Mouse (Mus musculus) erythroblast, embryonic 14.5 days (primary cell): ENCODE data around the gene Rsl1d1. TPM values are rescaled to one million over a fixed set of nuclear protein-coding genes. Genes with fewer than 3 reads are reported as not detected.

Experiments
- H3K27me3 ChIP-seq: 2 replicates; pipeline ENCODE4 v1.6.1; 2012; ENCODE audit warnings: inconsistent platforms; ENCODE audit not compliant: control insufficient read depth
- H3K36me3 ChIP-seq: 2 replicates; pipeline ENCODE4 v1.6.1; 2012; ENCODE audit warnings: mild to moderate bottlenecking, inconsistent platforms; ENCODE audit not compliant: control insufficient read depth
- H3K4me1 ChIP-seq: 2 replicates; pipeline ENCODE4 v1.6.1; 2012; ENCODE audit warnings: inconsistent platforms; ENCODE audit not compliant: control insufficient read depth
- H3K4me3 ChIP-seq: replicated peaks from 2 replicates; pipeline ENCODE3; 2012; ENCODE audit warnings: moderate library complexity, mild to moderate bottlenecking, inconsistent platforms
- H3K9me3 ChIP-seq: 2 replicates; pipeline ENCODE4 v1.6.1; 2012; ENCODE audit warnings: low read length, inconsistent platforms, mixed read lengths; ENCODE audit not compliant: control insufficient read depth
- GATA1 ChIP-seq: IDR thresholded peaks from 2 replicates; pipeline ENCODE4 v1.6.1; 2012; ENCODE audit warnings: low read length, inconsistent platforms, mixed read lengths
- TAL1 ChIP-seq: IDR thresholded peaks from 3 replicates; pipeline ENCODE4 v1.6.1; 2012; ENCODE audit warnings: low read length, inconsistent platforms, mixed read lengths
- polyA plus RNA-seq: library from polyadenylated mRNA; stranded (reverse); fragments of >175 nt; gene quantifications from 2 replicates; pipeline ENCODE4 v1.2.3, GENCODE M21; 2012

The Rsl1d1 gene
- 0.68 and 0.77 TPM in 2 replicates for polyA plus RNA-seq

GRCm38 (mm10) chr16:11202571-11203554 lies at the start of gene Rsl1d1:
TSS of gene Rsl1d1 (minus strand) at chr16:11203331.
- Histone ChIP-seq H3K27me3 (no peaks in the 10 kb centered on the region), H3K9me3 (no peaks in the 10 kb centered on the region), H3K4me3 (peak within 1 kb of the TSS; percentile 73), H3K4me1 (peaks cover 59% of the 10 kb centered on the region), H3K36me3 (peaks cover 69% of the 10 kb centered on the region)
- no peak for TF ChIP-seq TAL1
- no peak for TF ChIP-seq GATA1

GRCm38 (mm10) chr16:11247791-11248190 lies 44.7 kb upstream of the Rsl1d1 start:
- Histone ChIP-seq H3K9me3 (no peaks in the 10 kb centered on the region), H3K27me3 (no peaks in the 10 kb centered on the region), H3K4me1 (peaks cover 28% of the 10 kb centered on the region), H3K36me3 (peaks cover 37% of the 10 kb centered on the region), H3K4me3 (no peak overlapping the region)
- TF ChIP-seq GATA1 (no peak), TAL1 (no peak)

- Histone ChIP-seq H3K4me1 (peaks cover 14% of the 10 kb centered on the region), H3K9me3 (no peaks in the 10 kb centered on the region), H3K27me3 (no peaks in the 10 kb centered on the region), H3K36me3 (peaks cover 35% of the 10 kb centered on the region), H3K4me3 (no peak overlapping the region)
- no peak for TF ChIP-seq TAL1
- TF ChIP-seq GATA1: no peak
Measured at GRCm38 (mm10) chr16:11245767-11246166, 42.6 kb upstream of the Rsl1d1 start.

GRCm38 (mm10) chr16:11242401-11242800 lies 39.3 kb upstream of the Rsl1d1 start:
- peaks cover 38% of the 10 kb centered on the region for H3K36me3 ChIP-seq
- no peaks in the 10 kb centered on the region for H3K27me3 ChIP-seq
- no peaks in the 10 kb centered on the region for H3K9me3 ChIP-seq
- peaks cover 3% of the 10 kb centered on the region for H3K4me1 ChIP-seq
- TF ChIP-seq GATA1 (no peak), TAL1 (no peak)
- H3K4me3 ChIP-seq: no peak overlapping the region

- TF ChIP-seq GATA1 (no peak), TAL1 (no peak)
- Histone ChIP-seq H3K4me1 (no peaks in the 10 kb centered on the region), H3K36me3 (peaks cover 100% of the 10 kb centered on the region), H3K4me3 (no peak overlapping the region), H3K9me3 (no peaks in the 10 kb centered on the region), H3K27me3 (no peaks in the 10 kb centered on the region)
Measured at GRCm38 (mm10) chr16:11217801-11218200, 14.7 kb upstream of the Rsl1d1 start.

- no peak for TF ChIP-seq TAL1
- no peak for TF ChIP-seq GATA1
- Histone ChIP-seq H3K36me3 (peaks cover 68% of the 10 kb centered on the region), H3K4me3 (peak overlapping the region; percentile 73), H3K9me3 (no peaks in the 10 kb centered on the region), H3K4me1 (peaks cover 50% of the 10 kb centered on the region), H3K27me3 (no peaks in the 10 kb centered on the region)
Measured at GRCm38 (mm10) chr16:11203600-11204390, 664 bp upstream of the Rsl1d1 start.

GRCm38 (mm10) chr16:11201740-11202394 lies 1.3 kb downstream of the Rsl1d1 start:
- Histone ChIP-seq H3K4me3 (peak overlapping the region; percentile 73), H3K9me3 (no peaks in the 10 kb centered on the region), H3K4me1 (peaks cover 56% of the 10 kb centered on the region), H3K27me3 (no peaks in the 10 kb centered on the region), H3K36me3 (peaks cover 70% of the 10 kb centered on the region)
- TF ChIP-seq GATA1 (no peak), TAL1 (no peak)

- H3K9me3 ChIP-seq: no peaks in the 10 kb centered on the region
- H3K4me3 ChIP-seq: no peak overlapping the region
- H3K36me3 ChIP-seq: peaks cover 74% of the 10 kb centered on the region
- H3K27me3 ChIP-seq: no peaks in the 10 kb centered on the region
- peaks cover 46% of the 10 kb centered on the region for H3K4me1 ChIP-seq
- TF ChIP-seq TAL1 (no peak), GATA1 (no peak)
Measured at GRCm38 (mm10) chr16:11200247-11200646, 2.9 kb downstream of the Rsl1d1 start.

- H3K4me1 ChIP-seq: peaks cover 30% of the 10 kb centered on the region
- no peak overlapping the region for H3K4me3 ChIP-seq
- no peak for TF ChIP-seq GATA1
- TF ChIP-seq TAL1: no peak
- peaks cover 83% of the 10 kb centered on the region for H3K36me3 ChIP-seq
- no peaks in the 10 kb centered on the region for H3K9me3 ChIP-seq
- H3K27me3 ChIP-seq: no peaks in the 10 kb centered on the region
Measured at GRCm38 (mm10) chr16:11198467-11198866, 4.7 kb downstream of the Rsl1d1 start.
